Mouse (Mus musculus): ENCODE measurements around the gene Zfp597. TPM values are rescaled to one million over a fixed set of nuclear protein-coding genes. Genes with fewer than 3 reads are reported as not detected.

The Zfp597 gene
- total RNA-seq, 2 experiments from 2014 or later = 4.6 to 7.9 TPM

Other genes starting within 250 kb of the Zfp597 start
- 3.8 TPM in 1 of 2 replicates, not detected in the other for gene Mefv, start 166.5 kb downstream of the Zfp597 start, total RNA-seq (2015; ENCODE audit: low replicate concordance)
- 2.6 and 6.1 TPM in 2 replicates for gene Mefv, start 166.5 kb downstream of the Zfp597 start, total RNA-seq (2017; ENCODE audit: low replicate concordance)
- gene Zfp263, start 140.5 kb downstream of the Zfp597 start, total RNA-seq (2015; ENCODE audit: low replicate concordance) = 7.1 and 11.9 TPM in 2 replicates
- 5.9 and 17.5 TPM in 2 replicates for gene Zfp263, start 140.5 kb downstream of the Zfp597 start, total RNA-seq (2017; ENCODE audit: low replicate concordance)
- gene Olfr15, start 53.7 kb downstream of the Zfp597 start, total RNA-seq (2015; ENCODE audit: low replicate concordance) = not detected in 2 replicates
- not detected in 2 replicates for gene Olfr15, start 53.7 kb downstream of the Zfp597 start, total RNA-seq (2017; ENCODE audit: low replicate concordance)
- 0.72 TPM in 1 of 2 replicates, not detected in the other for gene Zfp174, start 37.3 kb downstream of the Zfp597 start, total RNA-seq (2015; ENCODE audit: low replicate concordance)
- gene Zfp174, start 37.3 kb downstream of the Zfp597 start, total RNA-seq (2017; ENCODE audit: low replicate concordance) = 0.38 TPM in 1 of 2 replicates, not detected in the other
- gene Naa60, start 12.2 kb downstream of the Zfp597 start, total RNA-seq (2015; ENCODE audit: low replicate concordance) = 30.6 and 47.4 TPM in 2 replicates
- 17.6 and 25.1 TPM in 2 replicates for gene Naa60, start 12.2 kb downstream of the Zfp597 start, total RNA-seq (2017; ENCODE audit: low replicate concordance)
- gene Gm20695, start 87 bp upstream of the Zfp597 start, total RNA-seq (2015; ENCODE audit: low replicate concordance) = 4.3 TPM in 1 of 2 replicates, not detected in the other
- gene Gm20695, start 87 bp upstream of the Zfp597 start, total RNA-seq (2017; ENCODE audit: low replicate concordance) = not detected in 2 replicates
- not detected in 2 replicates for gene 1700037C18Rik, start 24.1 kb upstream of the Zfp597 start, total RNA-seq (2015; ENCODE audit: low replicate concordance)
- gene 1700037C18Rik, start 24.1 kb upstream of the Zfp597 start, total RNA-seq (2017; ENCODE audit: low replicate concordance) = 0.64 TPM in 1 of 2 replicates, not detected in the other
- 10.1 and 16.9 TPM in 2 replicates for gene Cluap1, start 24.2 kb upstream of the Zfp597 start, total RNA-seq (2015; ENCODE audit: low replicate concordance)
- 7.4 and 8.8 TPM in 2 replicates for gene Cluap1, start 24.2 kb upstream of the Zfp597 start, total RNA-seq (2017; ENCODE audit: low replicate concordance)
- 0.84 and 1.1 TPM in 2 replicates for gene Nlrc3, start 92.1 kb upstream of the Zfp597 start, total RNA-seq (2015; ENCODE audit: low replicate concordance)
- gene Nlrc3, start 92.1 kb upstream of the Zfp597 start, total RNA-seq (2017; ENCODE audit: low replicate concordance) = 0.45 and 1.9 TPM in 2 replicates
- 42.5 and 48.2 TPM in 2 replicates for gene Slx4, start 119.2 kb upstream of the Zfp597 start, total RNA-seq (2015; ENCODE audit: low replicate concordance)
- 50.1 and 64.4 TPM in 2 replicates for gene Slx4, start 119.2 kb upstream of the Zfp597 start, total RNA-seq (2017; ENCODE audit: low replicate concordance)
- gene Dnase1, start 152.4 kb upstream of the Zfp597 start, total RNA-seq (2015; ENCODE audit: low replicate concordance) = not detected in 2 replicates
- not detected in 2 replicates for gene Dnase1, start 152.4 kb upstream of the Zfp597 start, total RNA-seq (2017; ENCODE audit: low replicate concordance)
- gene Trap1, start 193.3 kb upstream of the Zfp597 start, total RNA-seq (2015; ENCODE audit: low replicate concordance) = 16.8 and 17.7 TPM in 2 replicates
- gene Trap1, start 193.3 kb upstream of the Zfp597 start, total RNA-seq (2017; ENCODE audit: low replicate concordance) = 17.7 and 24.6 TPM in 2 replicates